Mouse (Mus musculus): ENCODE data around the gene Mpp4.

DNA sequence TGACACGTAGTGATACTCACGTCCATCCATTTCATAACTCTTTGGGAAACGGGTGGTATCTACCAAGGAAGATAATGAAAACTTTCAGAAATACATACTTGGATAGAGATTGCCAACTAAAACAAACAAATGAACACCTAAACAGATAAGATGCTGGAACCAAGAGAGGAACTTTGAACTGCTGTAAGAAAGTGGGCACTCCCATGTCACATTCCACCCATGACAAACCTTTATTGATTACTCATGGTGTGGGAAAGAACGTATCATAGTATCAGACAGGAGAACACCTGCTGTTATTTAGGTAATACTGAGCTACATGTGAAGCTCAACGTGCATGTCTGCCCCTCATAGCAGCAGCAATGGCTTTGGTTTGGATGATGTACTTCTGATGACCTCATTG, 37.6 kb downstream of the Mpp4 start:
- no peak for TF ChIP-seq CTCF (IDR thresholded peaks at IDR 0.05; ENCODE audit: control insufficient read depth, insufficient read depth, low read length)
- no peak for TF ChIP-seq POLR2A (IDR thresholded peaks at IDR 0.05; ENCODE audit: borderline replicate concordance, control insufficient read depth, low read depth, low read length)
